In genomic region chr5:112908169-112908614, GRCm38 (mm10) we compare ENCODE assay signal across 11 mouse cellular contexts. TPM values are rescaled to one million over a fixed set of nuclear protein-coding genes. Genes with fewer than 3 reads are reported as not detected.
DNase-seq lines count a peak whose midpoint lies in the region; TF ChIP-seq lines count a peak whose summit lies in the region.
"Had no signal": no experiment of that assay in that cellular context is flagged by ENCODE, and none has a peak within 500 bp of the region (broad histone marks: within the 10 kb centered on the region; RNA-seq: fewer than 3 reads in every experiment).

No protein-coding gene starts in this region.

- no peak overlapping the region; the same call in 1 of the 2 replicates for H3K27ac ChIP-seq in kidney, adult 2 months (ENCODE audit: insufficient read depth, low read depth, low read length)
- no peak overlapping the region for H3K27ac ChIP-seq in midbrain, embryonic 10.5 days (replicated peaks)
- H3K27ac ChIP-seq: limb, embryonic 13.5 days had no signal

- H3K36me3 ChIP-seq in kidney, adult 2 months (ENCODE audit: control insufficient read depth, insufficient read depth, low read length): no peaks in the 10 kb centered on the region
- no peaks in the 10 kb centered on the region for H3K36me3 ChIP-seq in midbrain, embryonic 10.5 days
- H3K36me3 ChIP-seq: limb, embryonic 13.5 days had no signal

- H3K9me3 ChIP-seq in midbrain, embryonic 10.5 days (replicated peaks): no peaks in the 10 kb centered on the region
- H3K9me3 ChIP-seq: limb, embryonic 13.5 days had no signal

- no peak overlapping the region for H3K4me3 ChIP-seq in kidney, adult 2 months (ENCODE audit: insufficient read depth, low read depth, low read length)
- no peak overlapping the region for H3K4me3 ChIP-seq in midbrain, embryonic 10.5 days
- H3K4me3 ChIP-seq: limb, embryonic 13.5 days had no signal

- no peak for TF ChIP-seq CTCF in kidney, adult 2 months (conservative IDR thresholded peaks at IDR 0.05; ENCODE audit: insufficient read depth, insufficient read length, low read depth, low read length)

- 32% methylated on average over 2 of the region's 2 CpGs for WGBS in kidney, adult 2 months
- 56% methylated on average over 2 of the region's 2 CpGs for WGBS in midbrain, embryonic 10.5 days

- no peaks in the 10 kb centered on the region for H3K4me1 ChIP-seq in kidney, adult 2 months (ENCODE audit: control insufficient read depth, insufficient read depth, low read length)
- peaks cover 26% of the 10 kb centered on the region for H3K4me1 ChIP-seq in midbrain, embryonic 10.5 days

- DNase-seq in adrenal gland, adult (ENCODE audit: inconsistent age in 2 of 2, low spot score in 1 of 2): peak; percentile 19 to 59
- no peak for DNase-seq in adrenal gland, postnatal 25 days
- DNase-seq in kidney, adult 2 months: peak; percentile 71
- DNase-seq in kidney, adult 18-20 months: no peak
- DNase-seq in kidney, adult 8-10 months: peak; percentile 18 to 40
- DNase-seq in skeletal muscle tissue, adult 2 months (ENCODE audit: low read depth, low spot score): peak; percentile 91
- DNase-seq in cerebellum, adult 18-20 months: no peak
- DNase-seq in midbrain, embryonic 10.5 days (ENCODE audit: low spot score): no peak
- DNase-seq: midbrain, embryonic 14.5 days had no signal

- TF ChIP-seq POLR2A in kidney, adult 2 months (IDR thresholded peaks at IDR 0.05; ENCODE audit: low read depth, low read length): no peak

- H3K27me3 ChIP-seq in kidney, adult 2 months (replicated peaks; ENCODE audit: control insufficient read depth, insufficient read depth, low read length): no peaks in the 10 kb centered on the region
- H3K27me3 ChIP-seq in midbrain, embryonic 10.5 days (ENCODE audit: low read depth, poor library complexity, severe bottlenecking): no peaks in the 10 kb centered on the region
- H3K27me3 ChIP-seq: limb, embryonic 13.5 days had no signal

RNA-seq across cellular contexts. Expression of gene Myo18b, which starts 12.0 kb away (rescaled TPM):
- total RNA-seq in adrenal gland, postnatal 25 days (2021): 0.18 TPM in 1 of 2 replicates, not detected in the other
- 0.12 and 1.2 TPM in 2 replicates for polyA plus RNA-seq in kidney, adult 2 months (2012; rRNA removed)
- polyA plus RNA-seq in midbrain, embryonic 10.5 days (2016; fragmentation: Nextera tagmentation; extraction: Ambion mirVana): 0.63 and 1.2 TPM in 2 replicates
- total RNA-seq: MEL had no signal

Comparison
In these comparisons a context has a peak if more than half of its experiments do, and no peak if none do; other contexts are left out.
1. DNase-seq: peak in adrenal gland, adult (2 of 2), kidney, adult 2 months (single experiment), kidney, adult 8-10 months (2 of 2) and skeletal muscle tissue, adult 2 months (single experiment); none in adrenal gland, postnatal 25 days (single experiment), kidney, adult 18-20 months (single experiment), cerebellum, adult 18-20 months (0 of 2) and midbrain, embryonic 10.5 days (single experiment).